Mouse (Mus musculus) olfactory bulb, adult 2 months (tissue): ENCODE data around the gene Lcn3. TPM values are rescaled to one million over a fixed set of nuclear protein-coding genes. Genes with fewer than 3 reads are reported as not detected.
"Not testable (repeated sequence)": the region's sequence is repeated elsewhere in the genome, so short reads cannot be mapped to it uniquely, and the experiment has no call there.

Experiments used
- H3K27ac ChIP-seq: fragments of 200-500 bp; 2 replicates; pipeline ENCODE4 v1.5.1; 2012; ENCODE audit warnings: low read depth, low read length; ENCODE audit not compliant: insufficient read depth
- H3K4me1 ChIP-seq: fragments of 200-500 bp; 2 replicates; pipeline ENCODE4 v1.6.1; 2012; ENCODE audit warnings: low read length; ENCODE audit not compliant: control insufficient read depth, insufficient read depth
- H3K4me3 ChIP-seq: fragments of 200-500 bp; 2 replicates; pipeline ENCODE4 v1.5.1; 2012; ENCODE audit warnings: mild to moderate bottlenecking, low read depth, low read length, moderate library complexity; ENCODE audit not compliant: insufficient read depth
- CTCF ChIP-seq: fragments of 200-500 bp; IDR thresholded peaks from 2 replicates; pipeline ENCODE4 v1.5.1; 2012; ENCODE audit warnings: low read depth, mild to moderate bottlenecking, low read length, moderate library complexity; ENCODE audit not compliant: insufficient read depth
- POLR2A ChIP-seq: fragments of 200-500 bp; IDR thresholded peaks from 2 replicates; pipeline ENCODE4 v1.6.1; 2012; ENCODE audit warnings: mild to moderate bottlenecking, low read depth, low read length, moderate library complexity; ENCODE audit not compliant: insufficient read depth
- WGBS: fragments of 180-500 bp; shearing (Covaris S2); methylation state at CpG from one replicate; pipeline ENCODE4 v1.1.7; 2018; 5-methylcytosine and 5-hydroxymethylcytosine counted together
- polyA plus RNA-seq: library from polyadenylated mRNA; stranded (reverse); fragments of >200 nt; gene quantifications from 2 replicates; pipeline ENCODE4 v1.2.4, GENCODE M21; 2012; ENCODE audit warnings: low replicate concordance; ENCODE audit not compliant: missing spikeins, insufficient read depth, insufficient read length

Lcn3 gene
- polyA plus RNA-seq, 1 experiment: not detected

GRCm38 (mm10) chr2:25775991-25776390 is 10.6 kb downstream of the Lcn3 start:
- WGBS: 50% methylated on average over 3 of the region's 3 CpGs
- Histone ChIP-seq H3K27ac (no peak overlapping the region), H3K4me1 (peaks cover 5% of the 10 kb centered on the region; the same call in 1 of the 2 replicates), H3K4me3 (no peak overlapping the region)
- TF ChIP-seq POLR2A (no peak), CTCF (no peak)

- H3K27ac ChIP-seq: no peak within 1 kb of the TSS
- peaks cover 5% of the 10 kb centered on the region; the same call in 1 of the 2 replicates for H3K4me1 ChIP-seq
- WGBS: 93% methylated on average over 1 of the region's 1 CpGs
- TF ChIP-seq POLR2A: no peak
- no peak for TF ChIP-seq CTCF
- H3K4me3 ChIP-seq: no peak within 1 kb of the TSS
These were observed 11.3 kb downstream of the Lcn3 start, which contains the start of gene Lcn11 for GRCm38 (mm10) chr2:25776717-25777116. TSS of gene Lcn11 (plus strand) at chr2:25777017.

DNA sequence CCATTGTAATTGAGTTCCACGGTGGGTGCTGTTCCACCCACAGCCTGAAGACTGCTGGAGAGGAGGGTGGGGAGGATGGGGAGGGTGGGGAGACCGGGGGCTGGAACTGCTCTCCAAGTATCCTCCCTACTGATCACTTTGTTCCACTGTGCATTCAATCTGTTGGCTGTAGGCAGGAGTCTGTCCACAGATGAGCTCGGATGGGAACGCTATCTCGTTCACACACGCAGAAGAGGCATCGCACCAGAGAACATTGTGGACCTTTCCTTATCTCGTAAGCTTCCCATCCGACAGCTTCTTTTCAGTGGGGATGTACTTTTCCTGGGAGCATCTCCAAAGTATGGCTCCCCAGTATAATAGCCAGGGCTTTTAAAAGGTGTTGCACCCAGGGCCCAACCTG is 13.7 kb downstream of the Lcn3 start:
- WGBS: 86% methylated on average over 9 of the region's 9 CpGs
- Histone ChIP-seq H3K4me1 (peaks cover 5% of the 10 kb centered on the region; the same call in 1 of the 2 replicates), H3K4me3 (no peak overlapping the region), H3K27ac (no peak overlapping the region)
- TF ChIP-seq POLR2A (no peak), CTCF (no peak)

- TF ChIP-seq POLR2A (no peak), CTCF (no peak)
- no peak overlapping the region for H3K4me3 ChIP-seq
- H3K27ac ChIP-seq: no peak overlapping the region
- H3K4me1 ChIP-seq: peaks cover 5% of the 10 kb centered on the region; the same call in 1 of the 2 replicates
- 73% methylated on average over 4 of the region's 4 CpGs for WGBS
These were observed 15.6 kb downstream of the Lcn3 start for GRCm38 (mm10) chr2:25780921-25781320.

- peaks cover 5% of the 10 kb centered on the region; the same call in 1 of the 2 replicates for H3K4me1 ChIP-seq
- no peak within 1 kb of the TSS for H3K27ac ChIP-seq
- TF ChIP-seq CTCF: no peak
- no peak for TF ChIP-seq POLR2A
- 86% methylated on average over 3 of the region's 3 CpGs for WGBS
- no peak within 1 kb of the TSS for H3K4me3 ChIP-seq
These were observed 16.6 kb downstream of the Lcn3 start, which contains the start of gene Gm13539 for GRCm38 (mm10) chr2:25781957-25782356. TSS of gene Gm13539 (plus strand) at chr2:25782257.

DNA sequence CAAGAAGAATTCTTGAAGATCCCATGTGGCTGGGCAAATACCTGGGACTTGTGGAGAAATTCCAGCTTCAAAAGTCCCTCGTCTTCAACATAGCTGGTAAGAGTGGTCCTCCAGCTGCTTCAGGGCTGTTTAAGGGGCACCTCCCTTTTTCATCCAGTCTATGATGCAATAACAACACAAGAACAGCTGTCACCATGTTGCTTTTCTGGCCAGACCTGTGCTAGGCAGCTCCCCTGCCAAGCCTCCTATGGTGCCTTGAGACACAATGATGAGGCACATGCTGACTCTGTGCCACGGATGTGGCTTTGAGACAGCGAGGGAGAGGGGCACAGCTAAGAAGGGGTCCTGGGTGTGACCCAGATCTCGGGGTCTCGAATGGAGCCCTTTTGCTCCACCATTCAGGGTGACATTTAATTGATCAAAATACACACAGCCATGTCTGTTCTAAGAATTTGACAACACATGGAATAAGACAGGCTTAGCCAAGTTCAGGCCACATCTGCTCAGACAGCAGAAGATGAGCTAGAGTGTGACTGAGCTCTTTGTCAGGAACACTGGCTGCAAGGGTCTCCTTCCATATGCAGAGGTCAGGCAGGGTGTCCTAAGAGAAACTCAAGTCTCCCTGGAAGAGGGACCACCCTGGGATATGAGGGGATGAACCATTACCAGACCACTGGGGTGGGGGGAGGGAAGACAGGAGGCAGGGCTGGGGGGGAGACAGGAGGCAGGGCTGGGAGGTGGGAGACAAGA is 20.4 kb downstream of the Lcn3 start:
- 63% methylated on average over 5 of the region's 5 CpGs for WGBS
- H3K4me1 ChIP-seq: no peaks in the 10 kb centered on the region
- TF ChIP-seq CTCF (no peak), POLR2A (no peak)
- H3K27ac ChIP-seq: no peak overlapping the region
- H3K4me3 ChIP-seq: no peak overlapping the region

DNA sequence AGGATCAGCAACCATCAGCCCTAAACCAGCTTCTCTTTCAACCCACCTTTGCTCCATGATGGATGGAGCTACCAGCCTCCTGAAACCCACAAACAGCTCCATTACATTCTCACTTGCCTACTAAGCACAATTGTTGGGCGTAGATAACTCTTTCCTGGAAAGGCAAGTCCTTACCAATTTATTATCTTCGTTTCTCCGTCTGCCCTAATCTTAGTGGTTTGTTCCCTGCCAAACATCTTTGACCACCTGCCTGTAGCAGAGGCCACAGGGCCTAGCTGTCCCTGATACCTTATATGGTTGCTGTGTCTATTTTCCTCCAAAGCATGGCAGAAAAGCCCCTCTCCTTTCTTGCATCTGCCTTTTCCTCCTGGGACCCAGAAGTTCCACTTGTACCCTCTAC is 23.7 kb downstream of the Lcn3 start:
- H3K27ac ChIP-seq: no peak overlapping the region
- no peak overlapping the region for H3K4me3 ChIP-seq
- TF ChIP-seq POLR2A (no peak), CTCF (no peak)
- H3K4me1 ChIP-seq: no peaks in the 10 kb centered on the region
- WGBS: 93% methylated on average over 3 of the region's 3 CpGs

DNA sequence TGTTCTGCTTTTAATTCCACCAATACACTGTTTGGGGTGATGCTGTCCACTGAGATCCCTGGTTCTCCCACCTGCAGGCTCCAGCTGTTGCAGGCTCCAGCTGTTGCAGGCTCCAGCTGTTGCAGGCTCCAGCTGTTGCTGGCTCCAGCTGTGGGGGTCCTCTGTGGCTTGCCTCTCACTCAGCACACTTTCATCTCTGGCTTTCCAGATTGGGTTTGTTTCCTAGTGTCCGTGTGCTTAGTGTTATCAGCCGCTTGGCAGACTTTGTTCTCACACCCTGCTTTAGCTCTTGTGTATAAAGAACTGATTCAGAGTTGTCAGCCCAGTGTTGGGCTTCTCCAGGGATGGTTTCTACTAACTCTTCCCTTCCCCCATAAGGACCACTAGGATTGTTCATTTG is 32.3 kb downstream of the Lcn3 start:
- Histone ChIP-seq H3K27ac (no peak overlapping the region), H3K4me1 (no peaks in the 10 kb centered on the region), H3K4me3 (no peak overlapping the region)
- no peak for TF ChIP-seq POLR2A
- no peak for TF ChIP-seq CTCF
- WGBS: 38% methylated on average over 2 of the region's 2 CpGs

DNA sequence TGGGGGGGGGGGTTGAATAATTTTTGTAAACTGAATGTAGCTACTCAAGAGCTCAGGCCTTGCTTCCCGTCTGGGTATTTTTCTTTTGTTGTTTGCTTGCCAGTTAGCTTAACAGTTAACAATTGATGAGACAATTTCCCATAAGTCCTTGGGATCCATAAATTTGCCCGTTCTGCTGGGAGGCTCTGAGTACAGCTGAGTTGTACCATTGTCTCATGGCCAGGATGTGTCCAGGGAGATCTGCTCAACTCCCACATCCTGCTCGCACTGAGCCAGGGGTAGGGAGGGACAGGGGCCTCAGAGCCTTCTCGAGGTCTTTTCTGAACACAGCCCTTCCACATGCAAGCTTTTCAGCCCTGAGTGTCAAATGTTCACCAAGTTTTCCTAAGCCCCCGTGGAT is 32.7 kb downstream of the Lcn3 start:
- 38% methylated on average over 5 of the region's 5 CpGs for WGBS
- no peak overlapping the region for H3K27ac ChIP-seq
- H3K4me1 ChIP-seq: no peaks in the 10 kb centered on the region
- TF ChIP-seq CTCF (no peak), POLR2A (no peak)
- no peak overlapping the region for H3K4me3 ChIP-seq

GRCm38 (mm10) chr2:25811711-25812110 is 46.3 kb downstream of the Lcn3 start:
- 75% methylated on average over 2 of the region's 2 CpGs for WGBS
- Histone ChIP-seq H3K27ac (no peak overlapping the region), H3K4me1 (no peaks in the 10 kb centered on the region), H3K4me3 (no peak overlapping the region)
- TF ChIP-seq POLR2A (no peak), CTCF (no peak)

DNA sequence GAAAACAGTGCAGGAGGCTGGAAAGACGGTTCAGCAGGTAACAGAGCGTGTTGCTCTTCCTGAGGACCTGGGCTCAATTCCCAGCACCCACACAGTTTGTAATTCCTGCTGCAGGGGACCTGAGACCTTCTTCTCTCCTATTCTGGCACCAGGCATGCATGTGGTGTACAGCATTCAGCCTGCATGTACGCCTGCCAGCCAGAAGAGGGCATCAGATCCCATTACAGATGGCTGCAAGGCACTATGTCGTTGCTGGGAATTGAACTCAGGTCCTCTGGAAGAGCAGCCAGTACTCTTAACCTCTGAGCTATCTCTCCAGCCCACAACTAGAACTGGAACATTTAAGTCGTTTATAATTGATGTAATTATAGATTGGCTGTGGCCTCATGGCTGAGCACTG is 48.0 kb downstream of the Lcn3 start:
- H3K4me1 ChIP-seq: no peaks in the 10 kb centered on the region
- WGBS: 81% methylated on average over 5 of the region's 5 CpGs
- no peak for TF ChIP-seq CTCF
- TF ChIP-seq POLR2A: no peak
- H3K27ac ChIP-seq: no peak overlapping the region
- H3K4me3 ChIP-seq: no peak overlapping the region

DNA sequence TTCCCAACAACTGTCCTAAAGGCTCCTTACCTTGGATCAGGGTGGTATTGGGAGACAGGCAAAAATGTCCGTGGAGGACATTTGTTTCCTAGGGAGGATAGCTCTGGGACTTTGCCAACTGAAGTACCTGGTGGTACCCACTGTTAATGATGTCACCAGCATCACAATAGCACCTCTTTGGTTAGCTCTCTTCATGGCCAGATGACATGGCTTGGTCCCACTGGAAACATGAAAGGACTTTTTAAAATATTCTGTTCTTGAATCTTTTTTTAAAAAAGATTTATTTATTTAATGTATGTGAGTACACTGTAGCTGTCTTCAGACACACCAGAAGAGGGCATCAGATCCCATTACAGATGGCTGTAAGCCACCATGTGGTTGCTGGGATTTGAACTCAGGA is 50.4 kb downstream of the Lcn3 start, which contains the start of gene Glt6d1:
Gene Glt6d1, minus strand, starts transcription at position 101 of the 400 bp plus-strand sequence.
- not testable (repeated sequence) for H3K27ac ChIP-seq, H3K4me1 ChIP-seq, H3K4me3 ChIP-seq
- WGBS: 76% methylated on average over 1 of the region's 1 CpGs
